In the genomic region with DNA sequence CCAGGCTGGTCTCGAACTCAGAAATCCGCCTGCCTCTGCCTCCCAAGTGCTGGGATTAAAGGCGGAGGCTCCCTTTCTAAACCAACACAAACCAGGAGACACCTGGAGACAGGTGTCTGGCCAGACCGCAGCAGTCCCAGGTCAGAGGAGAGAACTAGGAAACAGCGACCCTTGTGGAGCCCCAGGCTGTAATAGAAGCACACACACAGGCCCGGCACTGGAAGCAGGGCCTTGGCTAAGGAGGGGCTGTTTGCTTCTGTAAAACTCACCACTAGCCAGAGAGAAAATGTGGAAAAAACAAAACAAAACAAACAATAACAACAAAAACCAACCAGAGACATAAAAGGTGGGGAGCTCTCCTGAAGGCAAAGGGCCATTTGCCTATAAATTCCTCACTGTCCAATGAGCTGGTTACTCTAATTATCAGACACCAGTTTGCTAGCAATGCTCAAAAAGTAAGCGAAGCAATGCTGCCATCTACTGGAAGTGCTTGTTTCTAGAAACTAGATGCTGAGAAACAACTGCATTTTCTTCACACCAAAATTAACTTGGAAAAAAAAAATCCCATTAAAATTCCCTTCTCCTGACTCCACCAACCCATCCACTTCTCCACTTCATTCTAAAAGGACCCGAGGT, we compare ENCODE assay signal across 9 mouse cellular contexts.
A peak's percentile ranks its signal among the peaks of the same experiment; 100 is the strongest.
DNase-seq lines count a peak whose midpoint lies in the region; ATAC-seq lines count a peak whose summit lies in the region.
"Had no signal": no experiment of that assay in that cellular context is flagged by ENCODE, and none has a peak within 500 bp of the region (broad histone marks: within the 10 kb centered on the region; RNA-seq: fewer than 3 reads in every experiment).

No protein-coding gene starts in this region.

- no peak overlapping the region for H3K4me2 ChIP-seq in midbrain, embryonic 13.5 days (replicated peaks)

- no peaks in the 10 kb centered on the region for H3K36me3 ChIP-seq in midbrain, embryonic 13.5 days

- WGBS in midbrain, embryonic 13.5 days = 68% methylated on average over 8 of the region's 8 CpGs

- H3K27me3 ChIP-seq in midbrain, embryonic 13.5 days = no peaks in the 10 kb centered on the region

- DNase-seq in testis, postnatal 10 days (ENCODE audit: low spot score) = peak; percentile 65
- no peak for DNase-seq in testis, postnatal 14 days (ENCODE audit: low spot score)
- DNase-seq in brain, adult 2 months (ENCODE audit: low read depth, low spot score) = peak; percentile 86
- DNase-seq in fibroblast of lung, adult 2 months (ENCODE audit: low read depth) = peak; percentile 27
- peak; percentile 82 for DNase-seq in induced T-regulatory cell, adult 2 months (ENCODE audit: low read depth)
- peak; percentile 63 to 75 for DNase-seq in left cerebral cortex, adult 18-20 months (ENCODE audit: low spot score in 2 of 2)
- DNase-seq in thymus, postnatal 10 days (ENCODE audit: low spot score in 2 of 2) = peak; percentile 16 to 67

- H3K4me3 ChIP-seq in midbrain, embryonic 13.5 days (replicated peaks) = no peak overlapping the region
- H3K4me3 ChIP-seq: erythroblast, embryonic 14.5 days had no signal

- no peaks in the 10 kb centered on the region for H3K9me3 ChIP-seq in midbrain, embryonic 13.5 days

- H3K9ac ChIP-seq in midbrain, embryonic 13.5 days (replicated peaks) = no peak overlapping the region

- ATAC-seq in midbrain, embryonic 13.5 days = peak; percentile 71

- H3K4me1 ChIP-seq in midbrain, embryonic 13.5 days (replicated peaks) = no peaks in the 10 kb centered on the region

- H3K27ac ChIP-seq in midbrain, embryonic 13.5 days = no peak overlapping the region
